Mouse (Mus musculus): ENCODE data around the gene 1700080E11Rik. TPM values are rescaled to one million over a fixed set of nuclear protein-coding genes. Genes with fewer than 3 reads are reported as not detected.
A peak's percentile ranks its signal among the peaks of the same experiment; 100 is the strongest.
"Not testable (repeated sequence)": the region's sequence is repeated elsewhere in the genome, so short reads cannot be mapped to it uniquely, and the experiment has no call there.

1700080E11Rik gene
- polyA plus RNA-seq, 1 experiment, result not detected

- no peaks in the 10 kb centered on the region for H3K27me3 ChIP-seq (ENCODE audit: control insufficient read depth, insufficient read depth, low read length)
- H3K4me1 ChIP-seq (replicated peaks; ENCODE audit: control insufficient read depth, insufficient read depth, low read length), result peaks cover 28% of the 10 kb centered on the region
- H3K27ac ChIP-seq (ENCODE audit: control insufficient read depth, insufficient read depth, low read length), result peak within 1 kb of the TSS; percentile 7
- peak; percentile 93 for DNase-seq
- TF ChIP-seq CTCF (IDR thresholded peaks at IDR 0.05; ENCODE audit: borderline replicate concordance, control insufficient read depth, extremely low read depth, insufficient read depth, low read length, poor library complexity) (no peak; the same call in 1 of the 2 replicates), POLR2A (IDR thresholded peaks at IDR 0.05; ENCODE audit: control insufficient read depth, extremely low read depth, insufficient read depth, low read length, poor library complexity) (peak; percentile 96)
- H3K4me3 ChIP-seq (ENCODE audit: control insufficient read depth, insufficient read depth, low read length), result peak within 1 kb of the TSS; percentile 78
- H3K36me3 ChIP-seq (ENCODE audit: control insufficient read depth, insufficient read depth, low read length), result no peaks in the 10 kb centered on the region
- under 1% methylated on average over 60 of the region's 60 CpGs for WGBS
These were observed 13.5 kb downstream of the 1700080E11Rik start, which contains the start of gene Nudt16 for GRCm38 (mm10) chr9:105131253-105132001. Gene Nudt16, minus strand, starts transcription at chr9:105131824.

DNA sequence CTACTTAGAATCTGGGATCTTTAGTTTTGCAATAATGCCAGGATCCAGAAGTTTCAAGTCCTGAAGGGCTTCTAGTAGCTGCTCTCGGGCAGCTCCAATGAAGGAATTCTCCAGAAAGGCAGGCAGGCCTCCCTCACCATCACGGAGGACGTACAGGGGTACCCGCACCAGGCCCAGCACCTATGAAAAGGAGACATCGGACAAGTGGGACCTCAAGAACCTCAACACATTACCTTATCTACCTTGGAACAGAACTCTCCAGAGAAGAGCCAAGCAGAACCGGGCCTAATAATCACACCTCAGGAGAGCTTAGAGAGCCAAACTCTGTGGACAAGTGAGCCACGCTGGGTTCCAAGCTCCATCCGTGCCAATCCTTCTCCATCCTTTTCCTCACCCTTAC, 14.6 kb downstream of the 1700080E11Rik start:
- WGBS, result 97% methylated on average over 8 of the region's 8 CpGs
- H3K4me1 ChIP-seq (replicated peaks; ENCODE audit: control insufficient read depth, insufficient read depth, low read length), result peaks cover 28% of the 10 kb centered on the region
- H3K4me3 ChIP-seq (ENCODE audit: control insufficient read depth, insufficient read depth, low read length), result no peak overlapping the region
- H3K36me3 ChIP-seq (ENCODE audit: control insufficient read depth, insufficient read depth, low read length), result no peaks in the 10 kb centered on the region
- TF ChIP-seq CTCF (IDR thresholded peaks at IDR 0.05; ENCODE audit: borderline replicate concordance, control insufficient read depth, extremely low read depth, insufficient read depth, low read length, poor library complexity), result no peak
- no peak for TF ChIP-seq POLR2A (IDR thresholded peaks at IDR 0.05; ENCODE audit: control insufficient read depth, extremely low read depth, insufficient read depth, low read length, poor library complexity)
- no peaks in the 10 kb centered on the region for H3K27me3 ChIP-seq (ENCODE audit: control insufficient read depth, insufficient read depth, low read length)
- no peak for DNase-seq
- H3K27ac ChIP-seq (ENCODE audit: control insufficient read depth, insufficient read depth, low read length), result no peak overlapping the region

GRCm38 (mm10) chr9:105125206-105125605, 19.7 kb downstream of the 1700080E11Rik start:
- not testable (repeated sequence) for H3K4me1 ChIP-seq (replicated peaks; ENCODE audit: control insufficient read depth, insufficient read depth, low read length); DNase-seq; H3K36me3 ChIP-seq (ENCODE audit: control insufficient read depth, insufficient read depth, low read length); H3K27me3 ChIP-seq (ENCODE audit: control insufficient read depth, insufficient read depth, low read length); H3K4me3 ChIP-seq (ENCODE audit: control insufficient read depth, insufficient read depth, low read length); H3K27ac ChIP-seq (ENCODE audit: control insufficient read depth, insufficient read depth, low read length)
- 98% methylated on average over 3 of the region's 3 CpGs for WGBS

DNA sequence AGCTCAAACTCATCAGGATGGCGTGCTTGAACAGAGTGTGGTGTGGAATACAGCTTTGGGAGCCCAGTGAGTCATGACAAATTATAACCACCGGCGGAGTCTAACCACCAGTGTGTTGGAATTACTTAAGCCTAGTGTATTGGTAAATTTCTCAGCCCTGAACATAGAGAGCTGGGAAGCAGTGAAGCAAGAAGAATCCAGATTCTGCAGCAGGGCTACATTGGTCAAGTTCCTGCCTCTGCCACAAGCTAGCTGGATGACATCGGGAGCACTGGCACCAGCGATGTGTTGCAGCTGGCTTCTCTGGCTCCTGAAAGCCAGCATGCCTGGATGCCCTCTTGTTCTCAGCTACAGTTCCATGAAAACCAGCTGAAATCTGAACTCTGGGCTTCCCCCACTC, 41.0 kb downstream of the 1700080E11Rik start:
- Histone ChIP-seq H3K4me1 (replicated peaks; ENCODE audit: control insufficient read depth, insufficient read depth, low read length) (peaks cover 22% of the 10 kb centered on the region), H3K27ac (ENCODE audit: control insufficient read depth, insufficient read depth, low read length) (no peak overlapping the region), H3K27me3 (ENCODE audit: control insufficient read depth, insufficient read depth, low read length) (no peaks in the 10 kb centered on the region), H3K4me3 (ENCODE audit: control insufficient read depth, insufficient read depth, low read length) (no peak overlapping the region), H3K36me3 (ENCODE audit: control insufficient read depth, insufficient read depth, low read length) (no peaks in the 10 kb centered on the region)
- TF ChIP-seq CTCF (IDR thresholded peaks at IDR 0.05; ENCODE audit: borderline replicate concordance, control insufficient read depth, extremely low read depth, insufficient read depth, low read length, poor library complexity) (no peak), POLR2A (IDR thresholded peaks at IDR 0.05; ENCODE audit: control insufficient read depth, extremely low read depth, insufficient read depth, low read length, poor library complexity) (no peak)
- 98% methylated on average over 5 of the region's 5 CpGs for WGBS
- no peak for DNase-seq

- no peak for DNase-seq
- peaks cover 28% of the 10 kb centered on the region for H3K4me1 ChIP-seq (replicated peaks; ENCODE audit: control insufficient read depth, insufficient read depth, low read length)
- H3K27ac ChIP-seq (ENCODE audit: control insufficient read depth, insufficient read depth, low read length), result no peak overlapping the region; the same call in 1 of the 2 replicates
- TF ChIP-seq POLR2A (IDR thresholded peaks at IDR 0.05; ENCODE audit: control insufficient read depth, extremely low read depth, insufficient read depth, low read length, poor library complexity), result no peak
- no peak for TF ChIP-seq CTCF (IDR thresholded peaks at IDR 0.05; ENCODE audit: borderline replicate concordance, control insufficient read depth, extremely low read depth, insufficient read depth, low read length, poor library complexity)
- WGBS, result 52% methylated on average over 1 of the region's 1 CpGs
- no peak overlapping the region for H3K4me3 ChIP-seq (ENCODE audit: control insufficient read depth, insufficient read depth, low read length)
- H3K27me3 ChIP-seq (ENCODE audit: control insufficient read depth, insufficient read depth, low read length), result no peaks in the 10 kb centered on the region
- no peaks in the 10 kb centered on the region for H3K36me3 ChIP-seq (ENCODE audit: control insufficient read depth, insufficient read depth, low read length)
These were observed 43.0 kb downstream of the 1700080E11Rik start for GRCm38 (mm10) chr9:105101911-105102310.

DNA sequence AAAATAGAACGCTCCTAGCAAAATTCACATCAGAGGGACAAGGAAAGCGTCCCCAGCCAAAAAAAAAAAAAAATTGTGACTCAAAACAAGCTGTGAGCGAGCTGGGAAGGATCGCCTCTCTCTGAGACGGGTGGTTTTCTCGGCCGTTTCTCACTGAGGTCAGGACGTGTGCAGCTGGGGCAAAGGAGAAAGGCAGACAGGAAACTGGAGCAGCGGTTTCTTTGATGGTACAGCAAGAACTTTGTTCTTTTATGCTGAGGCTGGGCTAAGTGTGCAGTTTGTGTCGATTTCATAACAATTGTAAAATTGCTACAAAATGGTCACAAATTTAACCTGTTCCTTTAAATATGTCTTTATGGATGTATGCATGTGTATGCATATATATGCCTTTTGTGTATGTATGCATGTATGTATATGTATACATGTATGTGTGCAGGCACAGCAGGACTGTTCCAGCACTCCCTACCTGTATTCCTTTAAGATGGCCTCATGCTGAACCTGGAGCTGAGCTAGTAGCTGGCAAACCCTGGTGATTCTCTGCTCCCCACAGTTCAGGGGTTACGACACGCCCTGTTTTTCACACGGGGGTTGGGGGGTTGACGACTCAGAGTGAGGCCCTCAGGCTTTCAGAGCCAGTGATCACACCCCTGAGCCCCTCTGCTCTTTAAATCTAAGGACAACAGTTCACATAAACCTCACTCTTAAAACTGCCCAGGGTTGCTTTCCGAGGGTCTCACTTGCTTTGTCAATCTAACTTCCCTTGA, 43.9 kb downstream of the 1700080E11Rik start:
- Histone ChIP-seq H3K27ac (ENCODE audit: control insufficient read depth, insufficient read depth, low read length) (peak overlapping the region; percentile 89), H3K4me3 (ENCODE audit: control insufficient read depth, insufficient read depth, low read length) (no peak overlapping the region), H3K27me3 (ENCODE audit: control insufficient read depth, insufficient read depth, low read length) (no peaks in the 10 kb centered on the region), H3K4me1 (replicated peaks; ENCODE audit: control insufficient read depth, insufficient read depth, low read length) (peaks cover 28% of the 10 kb centered on the region), H3K36me3 (ENCODE audit: control insufficient read depth, insufficient read depth, low read length) (no peaks in the 10 kb centered on the region)
- WGBS, result 8% methylated on average over 15 of the region's 15 CpGs
- no peak for TF ChIP-seq POLR2A (IDR thresholded peaks at IDR 0.05; ENCODE audit: control insufficient read depth, extremely low read depth, insufficient read depth, low read length, poor library complexity)
- peak; percentile 71 for DNase-seq

Other genes with a start within 250 kb of the 1700080E11Rik start
- 110 and 125 TPM in 2 replicates for gene Mrpl3, start 91.9 kb downstream of the 1700080E11Rik start, polyA plus RNA-seq (2012; rRNA removed)
- gene Nudt16, start 13.3 kb downstream of the 1700080E11Rik start, polyA plus RNA-seq (2012; rRNA removed), result 42.7 and 49.9 TPM in 2 replicates